9 mouse cellular contexts compared by ENCODE assay signal in the genomic region with DNA sequence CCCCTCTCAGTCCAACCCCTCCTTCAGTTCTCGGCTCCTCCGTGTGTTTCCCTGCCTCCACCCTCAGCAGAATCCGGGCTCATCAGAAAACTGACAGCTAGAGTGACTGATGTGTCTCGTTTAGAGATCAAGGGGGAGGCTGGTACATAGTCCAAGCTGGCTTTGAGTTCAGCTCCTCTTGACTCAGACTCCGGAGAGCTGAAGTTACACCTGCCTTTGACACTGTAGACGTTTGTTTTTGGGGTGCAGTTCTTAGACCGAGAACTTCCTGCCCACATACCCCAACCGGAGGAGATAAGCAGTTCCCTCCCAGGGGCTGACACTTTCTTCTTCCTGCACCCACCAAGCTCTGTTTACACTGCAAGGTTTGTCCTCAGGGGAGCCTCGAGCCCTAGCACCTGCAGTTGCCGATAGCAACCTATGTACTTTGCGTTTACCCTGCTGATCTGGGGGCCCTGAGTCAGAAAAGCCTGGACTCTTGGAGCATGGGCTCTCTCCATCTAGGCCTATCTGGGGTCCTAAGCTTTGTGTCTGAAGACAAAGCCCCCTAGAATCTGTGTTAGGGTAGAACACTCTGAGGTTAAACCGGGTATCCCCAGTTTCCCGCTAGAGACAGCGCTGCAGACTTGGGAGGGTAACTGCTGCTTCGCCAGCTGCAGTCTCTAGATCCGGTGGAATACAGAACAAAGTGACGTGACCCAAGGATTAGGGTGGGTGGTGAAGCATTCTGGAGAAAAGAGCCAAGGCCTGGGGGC. TPM values are rescaled to one million over a fixed set of nuclear protein-coding genes. Genes with fewer than 3 reads are reported as not detected.
DNase-seq lines count a peak whose midpoint lies in the region; ATAC-seq and TF ChIP-seq lines count a peak whose summit lies in the region.
"Had no signal": no experiment of that assay in that cellular context is flagged by ENCODE, and none has a peak within 500 bp of the region (broad histone marks: within the 10 kb centered on the region; RNA-seq: fewer than 3 reads in every experiment).

No protein-coding gene starts in this region.

- peak; percentile 82 for DNase-seq in CD4-positive, CD25-positive, alpha-beta regulatory T cell, adult 2 months (ENCODE audit: low read depth, low spot score)
- peak; percentile 39 for DNase-seq in kidney, postnatal 10 days
- peak; percentile 45 to 55 for DNase-seq in spleen, postnatal 14 days (ENCODE audit: low spot score in 2 of 2)
- DNase-seq in gastrocnemius, postnatal 25 days: no peak
- DNase-seq in cerebellum, adult 9-11 months: no peak

- H3K4me1 ChIP-seq in bone marrow macrophage, adult 2 months (ENCODE audit: control insufficient read depth, insufficient read depth, low read length): peaks cover 41% of the 10 kb centered on the region
- H3K4me1 ChIP-seq in heart, embryonic 12.5 days (replicated peaks): peaks cover 37% of the 10 kb centered on the region
- peaks cover 69% of the 10 kb centered on the region for H3K4me1 ChIP-seq in megakaryocyte, embryonic 14.5 days

- no peaks in the 10 kb centered on the region for H3K9me3 ChIP-seq in heart, embryonic 12.5 days (replicated peaks)
- no peaks in the 10 kb centered on the region for H3K9me3 ChIP-seq in megakaryocyte, embryonic 14.5 days

- H3K36me3 ChIP-seq in heart, embryonic 12.5 days: no peaks in the 10 kb centered on the region
- no peaks in the 10 kb centered on the region for H3K36me3 ChIP-seq in megakaryocyte, embryonic 14.5 days (replicated peaks; ENCODE audit: low read length)

- peaks cover 9% of the 10 kb centered on the region; the same call in 1 of the 2 replicates for H3K27me3 ChIP-seq in heart, embryonic 12.5 days (replicated peaks)
- peaks cover 26% of the 10 kb centered on the region for H3K27me3 ChIP-seq in megakaryocyte, embryonic 14.5 days (replicated peaks)

- H3K27ac ChIP-seq in bone marrow macrophage, adult 2 months (ENCODE audit: insufficient read depth, low read depth, low read length): no peak overlapping the region
- no peak overlapping the region for H3K27ac ChIP-seq in heart, embryonic 12.5 days (ENCODE audit: poor library complexity, severe bottlenecking)

- TF ChIP-seq CTCF in bone marrow macrophage, adult 2 months (IDR thresholded peaks at IDR 0.05; ENCODE audit: low read depth, low read length): no peak

- peak overlapping the region; percentile 75 for H3K9ac ChIP-seq in heart, embryonic 12.5 days

- peak overlapping the region; percentile 95 for H3K4me2 ChIP-seq in heart, embryonic 12.5 days

- ATAC-seq in heart, embryonic 12.5 days (ENCODE audit: insufficient number of reproducible peaks, low FRiP score): peak; percentile 46; the same call in 1 of the 2 replicates

- peak overlapping the region; percentile 67 for H3K4me3 ChIP-seq in bone marrow macrophage, adult 2 months (ENCODE audit: insufficient read depth, low read length)
- peak overlapping the region; percentile 76 for H3K4me3 ChIP-seq in heart, embryonic 12.5 days
- peak overlapping the region; percentile 96 for H3K4me3 ChIP-seq in megakaryocyte, embryonic 14.5 days (replicated peaks)

- 3% methylated on average over 17 of the region's 17 CpGs for WGBS in heart, embryonic 12.5 days

- TF ChIP-seq POLR2A in bone marrow macrophage, adult 2 months (IDR thresholded peaks at IDR 0.05; ENCODE audit: borderline replicate concordance, low read depth, low read length): no peak

RNA-seq across cellular contexts. Expression of gene Acss1, which starts 1.1 kb away (rescaled TPM):
- polyA plus RNA-seq in bone marrow macrophage, adult 2 months (2012; ENCODE audit: insufficient read depth, insufficient read length, missing spikeins): 9.4 and 9.5 TPM in 2 replicates
- 11.1 and 12.7 TPM in 2 replicates for polyA plus RNA-seq in heart, embryonic 12.5 days (2016; fragmentation: Nextera tagmentation; extraction: Ambion mirVana)
- polyA plus RNA-seq in megakaryocyte, embryonic 14.5 days (2012; ENCODE audit: insufficient read depth, low replicate concordance): 2.8 and 13.4 TPM in 2 replicates
- 10 to 100 TPM in 1 of 2 experiments, 1 to 10 TPM in 1; 6.8 to 16.6 TPM for total RNA-seq in gastrocnemius, postnatal 25 days (2021)

RNA-seq across cellular contexts. Expression of gene Vsx1, which starts 21.9 kb away (rescaled TPM):
- polyA plus RNA-seq in bone marrow macrophage, adult 2 months (2012; ENCODE audit: insufficient read depth, insufficient read length, missing spikeins): not detected in 2 replicates
- not detected in 2 replicates for polyA plus RNA-seq in heart, embryonic 12.5 days (2016; fragmentation: Nextera tagmentation; extraction: Ambion mirVana)
- polyA plus RNA-seq in megakaryocyte, embryonic 14.5 days (2012; ENCODE audit: insufficient read depth, low replicate concordance): not detected in 2 replicates
- not detected for total RNA-seq in gastrocnemius, postnatal 25 days (2021)
- total RNA-seq: heart, postnatal 14 days had no signal

RNA-seq across cellular contexts. Expression of gene Apmap, which starts 58.9 kb away (rescaled TPM):
- 21.4 and 22.1 TPM in 2 replicates for polyA plus RNA-seq in bone marrow macrophage, adult 2 months (2012; ENCODE audit: insufficient read depth, insufficient read length, missing spikeins)
- polyA plus RNA-seq in heart, embryonic 12.5 days (2016; fragmentation: Nextera tagmentation; extraction: Ambion mirVana): 29.3 and 32.5 TPM in 2 replicates
- polyA plus RNA-seq in megakaryocyte, embryonic 14.5 days (2012; ENCODE audit: insufficient read depth, low replicate concordance): 29.0 and 66.7 TPM in 2 replicates
- total RNA-seq in gastrocnemius, postnatal 25 days (2021): 10 to 100 TPM; 17.9 to 22.3 TPM

Comparison
In these comparisons a context has a peak if more than half of its experiments do, and no peak if none do; other contexts are left out.
1. DNase-seq: peak in CD4-positive, CD25-positive, alpha-beta regulatory T cell, adult 2 months (single experiment), kidney, postnatal 10 days (single experiment) and spleen, postnatal 14 days (2 of 2); none in gastrocnemius, postnatal 25 days (single experiment) and cerebellum, adult 9-11 months (single experiment).
2. Peak in every context shown above with its lines, with median percentiles within 50 percentile points of each other: H3K4me3 ChIP-seq.